Mouse (Mus musculus) lung, embryonic 16.5 days (tissue): ENCODE data around the gene Pou6f2. TPM values are rescaled to one million over a fixed set of nuclear protein-coding genes. Genes with fewer than 3 reads are reported as not detected.

ENCODE experiments used
- ATAC-seq: fragments of 200-750 bp; cut with Nextera tagmentation; 2 replicates; pipeline ENCODE4 v1.8.0; 2017; ENCODE audit warnings: low read depth, mild to moderate bottlenecking, moderate library complexity
- H3K27ac ChIP-seq: fragments of 300-500 bp; sonication (generic); 2 replicates; pipeline ENCODE4 v1.5.1; 2014; ENCODE audit warnings: mild to moderate bottlenecking, control low read depth, low read length
- H3K27me3 ChIP-seq: fragments of 300-500 bp; sonication (generic); 2 replicates; pipeline ENCODE4 v1.6.1; 2014; ENCODE audit warnings: low read depth, low read length, mixed read lengths; ENCODE audit not compliant: control insufficient read depth, insufficient read depth
- H3K36me3 ChIP-seq: fragments of 300-500 bp; sonication (generic); 2 replicates; pipeline ENCODE4 v1.6.1; 2014; ENCODE audit warnings: low read length; ENCODE audit not compliant: control insufficient read depth, insufficient read depth
- H3K4me1 ChIP-seq: fragments of 300-500 bp; sonication (generic); replicated peaks from 2 replicates; pipeline ENCODE4 v1.6.1; 2014; ENCODE audit warnings: low read length, mixed read lengths; ENCODE audit not compliant: control insufficient read depth, insufficient read depth
- H3K4me2 ChIP-seq: fragments of 300-500 bp; sonication (generic); 2 replicates; pipeline ENCODE4 v1.6.1; 2014; ENCODE audit warnings: low read depth, low read length, control low read depth
- H3K4me3 ChIP-seq: fragments of 300-500 bp; sonication (generic); 2 replicates; pipeline ENCODE4 v1.5.1; 2014; ENCODE audit warnings: mild to moderate bottlenecking, low read length, control low read depth
- H3K9ac ChIP-seq: fragments of 300-500 bp; sonication (generic); 2 replicates; pipeline ENCODE4 v1.6.1; 2014; ENCODE audit warnings: low read length, control low read depth
- H3K9me3 ChIP-seq: fragments of 300-500 bp; sonication (generic); 2 replicates; pipeline ENCODE4 v1.6.1; 2016; ENCODE audit warnings: low read length; ENCODE audit not compliant: control insufficient read depth
- WGBS: fragments of 180-500 bp; shearing (Covaris S2); extraction: QIAGEN DNeasy Blood & Tissue Kit; methylation state at CpG from one replicate; pipeline ENCODE4 v1.1.7; 2014; 5-methylcytosine and 5-hydroxymethylcytosine counted together
- polyA plus RNA-seq: library from polyadenylated mRNA; unstranded; fragments of >200 nt; fragmentation: Nextera tagmentation; extraction: Ambion mirVana; gene quantifications from 2 replicates; pipeline ENCODE4 v1.2.1, GENCODE M21; 2015

The Pou6f2 gene
- polyA plus RNA-seq, 1 experiment from 2014 or later = 0.26 TPM

DNA sequence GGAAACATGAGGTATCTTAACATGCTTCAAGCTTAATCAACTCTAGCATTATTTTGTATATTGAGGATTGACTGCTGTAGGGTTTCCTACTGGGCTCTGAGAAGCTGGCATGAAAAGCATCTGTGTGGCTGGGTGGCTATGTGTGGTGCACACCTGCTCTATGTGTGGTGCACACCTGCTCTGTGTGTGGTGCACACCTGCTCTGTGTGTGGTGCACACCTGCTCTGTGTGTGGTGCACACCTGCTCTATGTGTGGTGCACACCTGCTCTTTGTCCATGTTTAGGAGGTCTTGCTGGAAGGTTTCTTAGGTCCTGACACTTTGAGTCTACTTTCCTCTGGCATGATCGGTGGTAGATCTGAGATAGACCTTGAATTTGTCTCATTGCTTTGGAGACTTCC, 233.3 kb downstream of the Pou6f2 start:
- WGBS = 90% methylated on average over 1 of the region's 1 CpGs
- ATAC-seq = no peak
- Histone ChIP-seq H3K4me1 (no peaks in the 10 kb centered on the region), H3K27ac (no peak overlapping the region), H3K4me3 (no peak overlapping the region), H3K9me3 (no peaks in the 10 kb centered on the region), H3K36me3 (no peaks in the 10 kb centered on the region), H3K9ac (no peak overlapping the region), H3K4me2 (no peak overlapping the region), H3K27me3 (no peaks in the 10 kb centered on the region)

DNA sequence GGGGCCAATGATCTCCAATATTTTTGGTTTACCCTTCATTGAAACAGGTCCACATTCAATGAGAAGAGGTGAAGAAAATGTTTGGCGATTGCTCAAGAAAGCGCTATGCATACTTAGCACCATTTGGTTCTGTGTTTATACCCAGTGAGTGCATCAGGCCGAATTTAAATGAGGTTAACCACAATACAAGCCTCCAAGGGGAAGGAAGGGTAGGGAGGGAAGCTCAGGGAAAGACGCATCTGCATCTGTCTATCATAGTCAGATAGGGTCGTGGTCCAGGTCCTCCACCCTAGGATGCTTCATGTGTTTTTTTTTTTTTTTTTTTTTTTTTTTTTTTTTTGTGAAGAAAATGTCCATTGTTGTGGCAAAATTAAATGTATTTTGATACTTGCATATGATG, 236.9 kb downstream of the Pou6f2 start:
- Histone ChIP-seq H3K4me3 (no peak overlapping the region), H3K27me3 (no peaks in the 10 kb centered on the region), H3K9ac (no peak overlapping the region), H3K9me3 (no peaks in the 10 kb centered on the region), H3K4me1 (no peaks in the 10 kb centered on the region), H3K4me2 (no peak overlapping the region), H3K27ac (no peak overlapping the region), H3K36me3 (no peaks in the 10 kb centered on the region)
- 57% methylated on average over 5 of the region's 5 CpGs for WGBS
- ATAC-seq = no peak

DNA sequence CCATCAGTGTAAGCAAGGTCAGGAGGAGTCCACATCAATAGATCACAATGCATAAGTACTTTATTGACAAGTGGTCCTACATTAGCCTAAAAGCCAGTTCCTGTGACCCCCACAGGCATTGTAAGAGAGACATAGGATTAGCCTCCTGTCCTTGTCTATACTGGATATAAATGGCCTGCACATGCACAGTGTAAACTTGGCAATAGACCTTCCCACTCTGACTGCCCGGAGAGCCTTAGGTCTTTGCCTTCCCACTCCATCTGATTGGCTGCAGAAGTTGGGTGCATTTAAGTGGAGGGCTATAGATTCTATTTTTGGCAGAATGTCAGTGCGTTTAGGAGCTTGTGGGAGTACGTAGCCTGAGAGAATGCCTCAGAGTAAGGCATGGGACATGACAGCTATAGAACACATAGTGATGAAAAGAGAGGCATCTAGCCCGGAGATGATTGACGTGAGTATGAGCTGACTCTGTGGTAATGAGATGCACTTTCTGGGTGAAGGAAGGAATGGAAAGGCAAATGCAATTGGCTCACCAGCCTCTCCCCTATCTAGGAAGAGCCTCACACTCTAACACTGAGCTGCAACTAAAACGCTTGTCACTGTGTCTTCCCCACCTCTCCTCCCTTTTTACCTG, 243.4 kb downstream of the Pou6f2 start:
- ATAC-seq = no peak
- H3K9me3 ChIP-seq = no peaks in the 10 kb centered on the region
- no peaks in the 10 kb centered on the region for H3K4me1 ChIP-seq
- no peaks in the 10 kb centered on the region for H3K36me3 ChIP-seq
- H3K27ac ChIP-seq = no peak overlapping the region
- no peak overlapping the region for H3K4me3 ChIP-seq
- no peak overlapping the region for H3K4me2 ChIP-seq
- WGBS = 69% methylated on average over 6 of the region's 6 CpGs
- H3K9ac ChIP-seq = no peak overlapping the region
- H3K27me3 ChIP-seq = no peaks in the 10 kb centered on the region

DNA sequence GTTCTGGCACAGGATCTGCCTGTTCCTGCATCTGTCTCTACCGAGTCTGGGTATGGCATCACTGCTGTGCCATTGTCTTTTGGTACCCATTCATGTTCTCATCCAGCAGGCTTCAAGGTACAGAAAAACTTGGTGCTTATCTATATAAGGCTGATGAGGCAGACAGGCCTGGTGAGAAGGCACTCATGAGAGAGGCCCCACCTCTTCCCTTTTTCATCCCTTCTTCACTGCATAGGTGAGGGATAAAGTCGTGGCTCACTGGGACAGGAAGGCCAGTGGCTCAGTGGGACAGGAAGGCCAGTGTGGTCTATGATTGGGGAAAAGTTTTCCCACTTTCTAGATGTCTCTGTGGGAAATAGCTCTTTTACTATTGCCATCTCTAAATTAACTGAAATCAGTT, 263.8 kb downstream of the Pou6f2 start:
- Histone ChIP-seq H3K9me3 (no peaks in the 10 kb centered on the region), H3K4me1 (no peaks in the 10 kb centered on the region), H3K9ac (no peak overlapping the region), H3K27me3 (no peaks in the 10 kb centered on the region), H3K4me2 (no peak overlapping the region), H3K4me3 (no peak overlapping the region), H3K36me3 (no peaks in the 10 kb centered on the region), H3K27ac (no peak overlapping the region)
- WGBS = 56% methylated on average over 2 of the region's 2 CpGs
- ATAC-seq = no peak

DNA sequence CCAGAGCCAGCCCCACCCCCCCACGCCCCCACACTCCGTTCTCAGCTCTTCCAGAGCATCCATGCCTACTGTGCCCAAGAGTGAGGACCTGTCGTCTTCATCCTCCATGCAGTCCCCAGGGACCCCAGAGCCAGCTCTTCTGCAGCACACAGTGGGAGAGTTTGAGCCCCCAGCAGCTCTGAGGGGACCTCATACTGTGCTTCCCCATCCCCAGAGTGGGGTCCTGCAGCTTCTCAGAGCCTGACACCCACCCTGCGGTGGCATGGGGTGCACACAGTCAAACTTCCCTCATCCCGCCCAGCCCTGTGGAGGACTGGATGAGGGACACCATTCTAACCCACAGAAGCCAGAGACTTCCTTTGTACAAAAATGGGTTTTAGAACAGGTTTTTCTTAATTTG, 264.3 kb downstream of the Pou6f2 start:
- H3K27me3 ChIP-seq = no peaks in the 10 kb centered on the region
- no peaks in the 10 kb centered on the region for H3K4me1 ChIP-seq
- no peaks in the 10 kb centered on the region for H3K36me3 ChIP-seq
- no peak overlapping the region for H3K4me2 ChIP-seq
- no peak overlapping the region for H3K9ac ChIP-seq
- no peak for ATAC-seq
- no peaks in the 10 kb centered on the region for H3K9me3 ChIP-seq
- no peak overlapping the region for H3K4me3 ChIP-seq
- H3K27ac ChIP-seq = no peak overlapping the region
- WGBS = 70% methylated on average over 5 of the region's 5 CpGs

DNA sequence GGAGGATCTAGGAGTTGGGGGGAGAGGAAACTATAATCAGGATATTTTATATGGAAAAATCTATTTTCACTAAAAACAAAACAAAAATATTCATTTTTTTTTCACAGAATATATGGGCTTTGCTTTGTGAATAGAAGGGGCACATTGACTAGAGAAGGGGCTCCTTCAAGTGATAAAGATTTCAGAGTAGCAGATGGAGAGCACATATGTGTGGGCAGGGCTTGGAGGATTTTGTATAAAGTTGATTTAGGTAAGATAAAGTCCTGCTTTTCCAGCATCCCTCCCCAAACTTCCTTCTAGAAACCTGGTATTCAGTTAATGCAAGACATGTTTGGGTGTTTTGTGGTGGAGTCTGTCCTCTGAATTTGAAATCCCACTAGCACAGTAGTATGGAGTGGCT, 266.2 kb downstream of the Pou6f2 start:
- Histone ChIP-seq H3K27me3 (no peaks in the 10 kb centered on the region), H3K4me1 (no peaks in the 10 kb centered on the region), H3K27ac (no peak overlapping the region), H3K4me3 (no peak overlapping the region), H3K36me3 (no peaks in the 10 kb centered on the region), H3K4me2 (no peak overlapping the region), H3K9me3 (no peaks in the 10 kb centered on the region), H3K9ac (no peak overlapping the region)
- ATAC-seq = no peak

DNA sequence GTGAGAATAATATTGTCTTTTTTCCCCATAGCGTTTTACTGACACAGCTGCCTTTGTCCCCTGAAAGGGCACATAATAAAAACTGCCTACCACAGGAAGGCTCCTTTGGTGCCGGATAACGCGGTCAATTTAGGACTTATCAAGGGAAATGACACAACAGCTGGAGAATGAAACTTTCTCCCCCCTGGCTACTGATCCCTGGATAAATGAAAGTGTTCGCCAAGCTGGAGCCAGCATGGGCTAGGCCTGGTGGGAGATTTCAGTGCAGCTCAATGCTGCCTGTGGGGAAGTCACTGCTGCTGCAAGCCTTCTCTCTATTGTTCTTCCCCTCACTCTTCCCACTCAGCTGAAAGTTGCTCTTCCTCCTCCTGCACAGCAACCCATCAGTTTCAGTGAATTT, 267.8 kb downstream of the Pou6f2 start:
- ATAC-seq = no peak
- H3K36me3 ChIP-seq = no peaks in the 10 kb centered on the region

DNA sequence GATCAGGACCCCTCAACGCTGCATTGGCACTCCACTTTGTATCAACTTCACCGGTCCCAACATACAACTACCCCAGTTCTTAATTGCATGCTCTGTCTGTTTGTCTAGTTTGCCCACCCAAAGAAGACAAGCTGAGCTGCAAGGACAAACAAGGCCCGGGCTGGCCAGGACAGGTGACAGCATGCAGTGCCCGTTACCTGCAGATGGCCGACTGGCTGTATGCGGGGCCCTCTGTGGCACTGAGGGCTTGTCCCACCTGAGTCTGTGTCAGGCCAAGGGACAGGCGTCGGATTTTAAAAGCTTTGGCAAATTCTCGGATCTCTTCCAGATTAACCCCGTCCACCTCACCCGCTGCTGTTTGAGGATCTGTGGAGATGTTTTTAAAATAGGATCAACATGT, 268.7 kb downstream of the Pou6f2 start:
- no peaks in the 10 kb centered on the region for H3K36me3 ChIP-seq
- 65% methylated on average over 11 of the region's 11 CpGs for WGBS
- ATAC-seq = no peak

More for the DNA sequence above, 267.8 kb downstream of the Pou6f2 start:
- H3K27me3 ChIP-seq = no peaks in the 10 kb centered on the region
- no peak overlapping the region for H3K27ac ChIP-seq
- H3K9me3 ChIP-seq = no peaks in the 10 kb centered on the region
- H3K9ac ChIP-seq = no peak overlapping the region
- H3K4me3 ChIP-seq = no peak overlapping the region
- H3K4me2 ChIP-seq = no peak overlapping the region
- 48% methylated on average over 5 of the region's 5 CpGs for WGBS
- H3K4me1 ChIP-seq = no peaks in the 10 kb centered on the region

DNA sequence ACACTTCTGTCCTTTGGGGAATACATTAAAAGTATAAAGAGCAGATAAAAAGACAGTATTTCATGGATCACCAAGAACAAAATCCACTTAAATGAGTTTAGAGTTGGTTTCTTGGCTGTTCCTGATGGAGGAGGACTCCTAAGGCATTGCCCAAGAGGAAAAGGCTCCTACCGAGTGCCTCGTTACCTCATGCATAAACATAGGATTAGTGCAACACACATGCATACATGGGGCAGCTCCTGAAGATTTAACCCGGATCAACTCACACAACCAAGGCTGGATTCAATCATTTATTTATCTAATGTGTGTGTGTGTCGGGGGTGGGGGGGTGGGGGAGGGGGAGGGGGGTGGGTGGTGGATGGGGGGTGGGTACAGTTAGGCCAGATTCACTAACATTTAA, 269.4 kb downstream of the Pou6f2 start:
- no peaks in the 10 kb centered on the region for H3K4me1 ChIP-seq
- H3K4me3 ChIP-seq = no peak overlapping the region
- no peak overlapping the region for H3K9ac ChIP-seq
- no peaks in the 10 kb centered on the region for H3K9me3 ChIP-seq
- no peaks in the 10 kb centered on the region for H3K36me3 ChIP-seq
- WGBS = 52% methylated on average over 3 of the region's 4 CpGs
- no peaks in the 10 kb centered on the region for H3K27me3 ChIP-seq
- ATAC-seq = no peak
- H3K27ac ChIP-seq = no peak overlapping the region
- no peak overlapping the region for H3K4me2 ChIP-seq

More for the DNA sequence above, 268.7 kb downstream of the Pou6f2 start:
- no peaks in the 10 kb centered on the region for H3K27me3 ChIP-seq
- no peak overlapping the region for H3K4me2 ChIP-seq
- H3K9ac ChIP-seq = no peak overlapping the region
- H3K4me1 ChIP-seq = no peaks in the 10 kb centered on the region
- no peak overlapping the region for H3K27ac ChIP-seq
- H3K9me3 ChIP-seq = no peaks in the 10 kb centered on the region
- H3K4me3 ChIP-seq = no peak overlapping the region

DNA sequence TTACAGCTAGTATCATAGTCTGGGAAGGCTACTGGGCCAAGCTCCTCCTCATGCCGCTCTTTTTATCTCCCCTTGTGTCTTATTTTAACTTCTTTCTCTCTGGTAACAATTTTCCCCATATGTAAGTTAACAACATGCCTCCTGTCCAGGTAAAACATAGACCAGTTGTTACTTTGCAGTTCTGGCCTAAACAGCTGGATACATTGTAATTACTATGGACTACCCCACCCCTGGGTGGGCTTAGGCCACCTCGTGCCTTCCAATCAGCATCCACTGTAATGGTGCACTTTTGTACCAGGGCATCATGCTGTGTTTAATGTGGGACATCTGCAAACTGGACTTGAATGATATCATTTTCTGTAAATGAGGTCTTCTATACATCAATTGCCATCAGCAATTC, 271.4 kb downstream of the Pou6f2 start:
- ATAC-seq = no peak
- no peak overlapping the region for H3K4me3 ChIP-seq
- no peak overlapping the region for H3K4me2 ChIP-seq
- WGBS = 69% methylated on average over 2 of the region's 2 CpGs
- no peak overlapping the region for H3K9ac ChIP-seq
- no peak overlapping the region for H3K27ac ChIP-seq
- no peaks in the 10 kb centered on the region for H3K4me1 ChIP-seq
- no peaks in the 10 kb centered on the region for H3K27me3 ChIP-seq
- H3K36me3 ChIP-seq = no peaks in the 10 kb centered on the region
- H3K9me3 ChIP-seq = no peaks in the 10 kb centered on the region
